Comparison of ENCODE assay signal across 8 mouse cellular contexts in genomic region chr4:45012105-45012975, GRCm38 (mm10). TPM values are rescaled to one million over a fixed set of nuclear protein-coding genes. Genes with fewer than 3 reads are reported as not detected.
DNase-seq lines count a peak whose midpoint lies in the region; ATAC-seq and TF ChIP-seq lines count a peak whose summit lies in the region.

Zbtb5 (minus strand) TSS chr4:45012412.

- peaks cover 9% of the 10 kb centered on the region for H3K79me2 ChIP-seq in CH12.LX (replicated peaks; ENCODE audit: control insufficient read depth, extremely low read depth, insufficient read depth, poor library complexity, severe bottlenecking)

- dilution Hi-C loops in CH12.LX (cut with MboI; ENCODE audit: extremely low pct_ligation_motif_present, extremely low pct_unique_long_range_greater_than_20kb, low sequenced_read_pairs), result no loop called here

- TF ChIP-seq CTCF in CH12.LX (conservative IDR thresholded peaks at IDR 0.05 in 1 of 2, IDR thresholded peaks at IDR 0.05 in 1 of 2; ENCODE audit: low read depth in 2 of 2, low read length in 2 of 2), result no peak

- peak within 1 kb of the TSS; percentile 82 for H3K9ac ChIP-seq in CH12.LX (ENCODE audit: insufficient read depth, low read depth)
- H3K9ac ChIP-seq in forebrain, embryonic 11.5 days (ENCODE audit: low read length), result peak within 1 kb of the TSS; percentile 77
- peak within 1 kb of the TSS; percentile 88 for H3K9ac ChIP-seq in heart, embryonic 16.5 days (ENCODE audit: low read length)
- peak within 1 kb of the TSS; percentile 82 for H3K9ac ChIP-seq in liver, embryonic 15.5 days
- H3K9ac ChIP-seq in neural tube, embryonic 12.5 days, result peak within 1 kb of the TSS; percentile 85

- in situ Hi-C loops in CH12.LX (cut with MboI; ENCODE audit: low pct_ligation_motif_present, low pct_unique_long_range_greater_than_20kb, low sequenced_read_pairs), result no loop called here

- H3K4me2 ChIP-seq in CH12.LX (ENCODE audit: insufficient read depth, low read depth, poor library complexity, severe bottlenecking), result peak within 1 kb of the TSS; percentile 79
- H3K4me2 ChIP-seq in forebrain, embryonic 11.5 days (ENCODE audit: low read depth, low read length, severe bottlenecking), result peak within 1 kb of the TSS; percentile 82
- peak within 1 kb of the TSS; percentile 87 for H3K4me2 ChIP-seq in heart, embryonic 16.5 days (ENCODE audit: low read depth, low read length)
- H3K4me2 ChIP-seq in liver, embryonic 15.5 days, result peak within 1 kb of the TSS; percentile 86
- peak within 1 kb of the TSS; percentile 79 for H3K4me2 ChIP-seq in neural tube, embryonic 12.5 days (replicated peaks)

- TF ChIP-seq POLR2A in CH12.LX (IDR thresholded peaks at IDR 0.05; ENCODE audit: low read depth, low read length), result peak; percentile 70

- no peaks in the 10 kb centered on the region for H3K27me3 ChIP-seq in CH12.LX (replicated peaks)
- no peaks in the 10 kb centered on the region for H3K27me3 ChIP-seq in forebrain, embryonic 11.5 days (ENCODE audit: control insufficient read depth, insufficient read depth, low read length)
- H3K27me3 ChIP-seq in heart, embryonic 16.5 days (ENCODE audit: control insufficient read depth, insufficient read depth, low read length), result no peaks in the 10 kb centered on the region
- H3K27me3 ChIP-seq in liver, embryonic 15.5 days, result no peaks in the 10 kb centered on the region
- H3K27me3 ChIP-seq in neural tube, embryonic 12.5 days (replicated peaks), result no peaks in the 10 kb centered on the region

- peak; percentile 98 for ATAC-seq in forebrain, embryonic 11.5 days (replicated peaks; ENCODE audit: low FRiP score)
- ATAC-seq in heart, embryonic 16.5 days (replicated peaks; ENCODE audit: extremely low read depth, insufficient read depth, low FRiP score), result peak; percentile 99
- ATAC-seq in liver, embryonic 15.5 days (ENCODE audit: insufficient read depth), result peak; percentile 95
- ATAC-seq in neural tube, embryonic 12.5 days (ENCODE audit: low FRiP score, low read depth), result peak; percentile 99

- H3K4me3 ChIP-seq in CH12.LX (replicated peaks in 1 of 3; ENCODE audit: low read depth in 2 of 3, low read length in 2 of 3, poor library complexity in 1 of 3), result peak within 1 kb of the TSS; percentile 87 to 99 (median 95)
- H3K4me3 ChIP-seq in forebrain, embryonic 11.5 days (ENCODE audit: low read depth, low read length), result peak within 1 kb of the TSS; percentile 61
- peak within 1 kb of the TSS; percentile 79 for H3K4me3 ChIP-seq in heart, embryonic 16.5 days (ENCODE audit: low read length)
- peak within 1 kb of the TSS; percentile 77 for H3K4me3 ChIP-seq in liver, embryonic 15.5 days (replicated peaks)
- H3K4me3 ChIP-seq in neural tube, embryonic 12.5 days, result peak within 1 kb of the TSS; percentile 76

- peaks cover 6 to 27% of the 10 kb centered on the region in 2 experiments for H3K4me1 ChIP-seq in CH12.LX (ENCODE audit: control insufficient read depth in 1 of 2, insufficient read depth in 2 of 2)
- H3K4me1 ChIP-seq in forebrain, embryonic 11.5 days (replicated peaks; ENCODE audit: control insufficient read depth, insufficient read depth, low read length), result peaks cover 10% of the 10 kb centered on the region
- peaks cover 22% of the 10 kb centered on the region for H3K4me1 ChIP-seq in heart, embryonic 16.5 days (ENCODE audit: control insufficient read depth, insufficient read depth, low read length)
- peaks cover 27% of the 10 kb centered on the region for H3K4me1 ChIP-seq in liver, embryonic 15.5 days (replicated peaks)
- peaks cover 22% of the 10 kb centered on the region for H3K4me1 ChIP-seq in neural tube, embryonic 12.5 days

- no peak for TF ChIP-seq RAD21 in CH12.LX (IDR thresholded peaks at IDR 0.05; ENCODE audit: low read depth, low read length)

- no peak for TF ChIP-seq EP300 in CH12.LX (IDR thresholded peaks at IDR 0.05; ENCODE audit: low read length)

- H3K36me3 ChIP-seq in CH12.LX (replicated peaks in 1 of 2; ENCODE audit: control insufficient read depth in 1 of 2, insufficient read depth in 1 of 2, low read length in 1 of 2), result peaks cover 0 to 2% of the 10 kb centered on the region in 2 experiments
- H3K36me3 ChIP-seq in forebrain, embryonic 11.5 days (ENCODE audit: control insufficient read depth, insufficient read depth, low read length), result no peaks in the 10 kb centered on the region
- no peaks in the 10 kb centered on the region for H3K36me3 ChIP-seq in heart, embryonic 16.5 days (ENCODE audit: control insufficient read depth, insufficient read depth)
- no peaks in the 10 kb centered on the region for H3K36me3 ChIP-seq in liver, embryonic 15.5 days (replicated peaks)
- no peaks in the 10 kb centered on the region for H3K36me3 ChIP-seq in neural tube, embryonic 12.5 days

- WGBS in forebrain, embryonic 11.5 days, result 0% methylated on average over 58 of the region's 63 CpGs
- under 1% methylated on average over 60 of the region's 63 CpGs for WGBS in heart, embryonic 16.5 days
- WGBS in liver, embryonic 15.5 days (ENCODE audit: insufficient replicate concordance), result under 1% methylated on average over 61 of the region's 63 CpGs
- under 1% methylated on average over 62 of the region's 63 CpGs for WGBS in neural tube, embryonic 12.5 days

- peak; percentile 100 for DNase-seq in CH12.LX (ENCODE audit: extremely low read depth)
- DNase-seq in c-Kit-positive CD71-positive TER-119-negative erythroid progenitor cells, embryonic 14.5 days (ENCODE audit: low read depth), result peak; percentile 100
- DNase-seq in forebrain, embryonic 11.5 days (ENCODE audit: low spot score), result peak; percentile 99
- peak; percentile 99 to 100 for DNase-seq in kidney, postnatal 36 days
- peak; percentile 100 for DNase-seq in telencephalon, adult 2 months (ENCODE audit: low read depth, low spot score)

- H3K9me3 ChIP-seq in CH12.LX (replicated peaks; ENCODE audit: low read length), result no peaks in the 10 kb centered on the region
- H3K9me3 ChIP-seq in forebrain, embryonic 11.5 days (ENCODE audit: control insufficient read depth, low read length), result no peaks in the 10 kb centered on the region
- H3K9me3 ChIP-seq in heart, embryonic 16.5 days (replicated peaks; ENCODE audit: control insufficient read depth, low read length), result no peaks in the 10 kb centered on the region
- H3K9me3 ChIP-seq in liver, embryonic 15.5 days (replicated peaks), result no peaks in the 10 kb centered on the region
- H3K9me3 ChIP-seq in neural tube, embryonic 12.5 days, result no peaks in the 10 kb centered on the region

- peak within 1 kb of the TSS; percentile 76 for H3K27ac ChIP-seq in CH12.LX (ENCODE audit: insufficient read depth, low read depth)
- peak within 1 kb of the TSS; percentile 94 for H3K27ac ChIP-seq in forebrain, embryonic 11.5 days (ENCODE audit: low read depth, low read length)
- H3K27ac ChIP-seq in heart, embryonic 16.5 days (ENCODE audit: low read length), result peak within 1 kb of the TSS; percentile 97
- peak within 1 kb of the TSS; percentile 99 for H3K27ac ChIP-seq in liver, embryonic 15.5 days (replicated peaks)
- H3K27ac ChIP-seq in neural tube, embryonic 12.5 days, result peak within 1 kb of the TSS; percentile 86

TF ChIP-seq in CH12.LX, 34 proteins besides CTCF, POLR2A, EP300 and RAD21 (continues in another document):
- TF ChIP-seq ETS1 (conservative IDR thresholded peaks at IDR 0.05; ENCODE audit: low read depth, low read length) (0 out of 2 replicates have a peak, but pooled peaks have one; percentile 27), ZNF384 (IDR thresholded peaks at IDR 0.05; ENCODE audit: low read depth, low read length) (no peak), TCF12 (IDR thresholded peaks at IDR 0.05; ENCODE audit: low read depth, low read length) (peak; percentile 25; the same call in 1 of the 2 replicates), POLR2AphosphoS2 (IDR thresholded peaks at IDR 0.05; ENCODE audit: low read depth, low read length) (0 out of 2 replicates have a peak, but pooled peaks have one; percentile 33), NRF1 (IDR thresholded peaks at IDR 0.05; ENCODE audit: low read depth, low read length) (peak; percentile 57), KAT2A (IDR thresholded peaks at IDR 0.05; ENCODE audit: insufficient replicate concordance, low read length) (peak; percentile 73; the same call in 1 of the 2 replicates), USF2 (conservative IDR thresholded peaks at IDR 0.05; ENCODE audit: low read depth, low read length) (peak; percentile 53; the same call in 1 of the 2 replicates), JUN (IDR thresholded peaks at IDR 0.05; ENCODE audit: insufficient read depth, low read depth, low read length) (no peak), ZKSCAN1 (IDR thresholded peaks at IDR 0.05; ENCODE audit: borderline replicate concordance, low read depth, low read length) (no peak), MXI1 (IDR thresholded peaks at IDR 0.05; ENCODE audit: low read depth, low read length) (peak; percentile 68), MAFK (IDR thresholded peaks at IDR 0.05; ENCODE audit: insufficient replicate concordance, low read length) (no peak), CHD2 (IDR thresholded peaks at IDR 0.05; ENCODE audit: low read length) (peak; percentile 94), ZC3H11A (IDR thresholded peaks at IDR 0.05; ENCODE audit: low read depth, low read length) (no peak), HCFC1 (IDR thresholded peaks at IDR 0.05; ENCODE audit: low read depth, low read length) (peak; percentile 83), NELFE (IDR thresholded peaks at IDR 0.05; ENCODE audit: low read depth, low read length) (peak; percentile 18; the same call in 1 of the 2 replicates), E2F4 (IDR thresholded peaks at IDR 0.05; ENCODE audit: insufficient replicate concordance, low read depth, low read length) (peak; percentile 74; the same call in 1 of the 2 replicates), USF1 (IDR thresholded peaks at IDR 0.05; ENCODE audit: low read depth, low read length) (peak; percentile 62), SIN3A (IDR thresholded peaks at IDR 0.05; ENCODE audit: low read length) (peak; percentile 77), ELF1 (IDR thresholded peaks at IDR 0.05; ENCODE audit: low read depth, low read length) (peak; percentile 78), GABPA (IDR thresholded peaks at IDR 0.05; ENCODE audit: insufficient replicate concordance, low read depth, low read length) (peak; percentile 8; the same call in 1 of the 2 replicates), MAZ (IDR thresholded peaks at IDR 0.05; ENCODE audit: low read depth, low read length) (peak; percentile 86), MEF2A (IDR thresholded peaks at IDR 0.05; ENCODE audit: borderline replicate concordance, low read depth, low read length) (no peak)

RNA-seq across cellular contexts. Expression of gene Zbtb5, which starts in this region (rescaled TPM):
- total RNA-seq in CH12.LX (2012; rRNA removed), result 6.7 and 10.0 TPM in 2 replicates
- 9.4 and 10.4 TPM in 2 replicates for total RNA-seq in CH12.LX (2014; rRNA removed)
- polyA plus RNA-seq in CH12.LX (2012; ENCODE audit: insufficient read length, low read depth), result 8.1 and 8.2 TPM in 2 replicates
- 44.9 and 45.4 TPM in 2 replicates for polyA plus RNA-seq in forebrain, embryonic 11.5 days (2014; fragmentation: Nextera tagmentation; extraction: Ambion mirVana)
- polyA plus RNA-seq in heart, embryonic 16.5 days (2015; fragmentation: Nextera tagmentation; extraction: Ambion mirVana), result 14.0 and 15.7 TPM in 2 replicates
- 5.8 and 5.9 TPM in 2 replicates for polyA plus RNA-seq in liver, embryonic 15.5 days (2015; fragmentation: Nextera tagmentation; extraction: Ambion mirVana)
- 43.6 and 46.2 TPM in 2 replicates for polyA plus RNA-seq in neural tube, embryonic 12.5 days (2016; fragmentation: Nextera tagmentation; extraction: Ambion mirVana)

Comparison
In these comparisons a context has a peak if more than half of its experiments do, and no peak if none do; other contexts are left out.
1. Peak in every context shown above with its lines: DNase-seq, ATAC-seq, H3K4me3 ChIP-seq and H3K27ac ChIP-seq.